Mouse (Mus musculus) adrenal gland, adult 18-20 months (tissue): Measurements from ENCODE around the gene Jmjd4. TPM values are rescaled to one million over a fixed set of nuclear protein-coding genes. Genes with fewer than 3 reads are reported as not detected.

Source experiments
- DNase-seq, 2 experiments: peaks; one replicate each; pipeline ENCODE4 v3.0.0; 2021 to 2022; ENCODE audit warnings: low spot score in 2 of 2
- total RNA-seq, 2 experiments: library from RNA; stranded (reverse); gene quantifications; 1 replicate in 1 of 2; 2 replicates in 1 of 2; pipeline ENCODE4 v1.2.3; 2021

Gene Jmjd4
- total RNA-seq, 2 experiments from 2014 or later, result 9.7 to 10.7 TPM

GRCm38 (mm10) chr11:59460459-59460858 is 10.6 kb downstream of the Jmjd4 start:
- DNase-seq, result no peak

GRCm38 (mm10) chr11:59471413-59472325 is 21.8 kb downstream of the Jmjd4 start:
- no peak for DNase-seq

GRCm38 (mm10) chr11:59472326-59472677 is 22.5 kb downstream of the Jmjd4 start, which contains the start of gene Zfp867:
Gene Zfp867 (minus strand): TSS chr11:59472474.
- peak; percentile 82 for DNase-seq

DNA sequence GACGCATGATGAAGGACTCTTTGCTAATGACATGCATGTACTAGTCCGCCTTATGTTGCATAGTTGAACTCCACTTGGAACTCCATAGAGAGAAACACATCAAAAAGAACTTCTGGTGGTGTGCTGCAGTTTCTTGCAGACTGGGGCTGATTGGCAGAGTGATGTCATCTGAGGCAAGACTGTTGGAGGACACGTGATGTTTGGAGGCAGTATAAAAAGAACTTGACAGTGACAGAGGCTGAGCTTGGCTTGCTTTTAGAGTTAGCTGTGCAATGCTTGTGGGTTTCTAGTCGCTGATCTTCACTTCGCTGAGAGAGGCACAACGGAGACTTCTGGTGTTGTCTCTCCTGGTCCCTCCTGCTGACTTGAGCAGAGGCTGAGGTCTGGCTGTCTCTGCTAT is 27.4 kb downstream of the Jmjd4 start:
- no peak for DNase-seq

DNA sequence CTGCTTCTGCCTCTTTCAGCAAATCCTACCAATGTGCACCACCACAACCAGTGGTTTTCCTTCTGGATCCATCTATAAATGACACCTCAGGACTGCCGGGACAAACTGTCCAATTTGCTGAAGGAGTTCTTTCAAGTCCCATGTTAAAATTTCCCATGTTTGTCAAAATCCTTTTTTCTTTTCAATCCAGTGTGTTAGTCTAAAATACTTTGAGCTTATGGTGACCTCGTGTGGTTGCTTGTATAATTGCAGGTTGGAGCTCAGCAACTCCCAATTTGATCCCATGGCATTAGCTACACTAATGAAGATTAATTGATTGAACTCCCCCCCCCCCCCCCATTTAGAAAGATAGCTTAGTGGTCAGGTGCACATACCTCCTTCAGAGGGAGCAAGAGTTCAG is 33.4 kb downstream of the Jmjd4 start:
- DNase-seq, result peak; percentile 29 to 37

GRCm38 (mm10) chr11:59485641-59486040 is 35.8 kb downstream of the Jmjd4 start:
- DNase-seq, result no peak

DNA sequence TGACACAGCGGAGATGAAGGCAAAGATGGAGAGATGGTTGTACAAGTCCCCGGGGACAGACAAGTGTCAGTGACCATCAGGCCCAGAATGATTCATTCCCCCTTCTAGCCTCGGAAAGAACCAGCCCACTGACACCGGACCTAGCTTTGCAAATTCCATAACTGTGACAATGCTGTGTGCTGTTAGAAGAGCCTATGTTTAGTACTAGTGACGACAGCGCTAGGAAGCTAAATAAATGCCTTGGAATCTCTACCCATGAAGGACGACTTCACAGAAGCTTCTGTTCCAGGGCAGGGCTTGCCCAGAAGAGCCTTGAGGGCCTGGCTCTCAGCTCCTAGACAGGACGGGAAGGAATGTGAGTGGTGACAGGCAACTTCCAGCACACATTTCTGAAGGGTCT is 36.4 kb downstream of the Jmjd4 start:
- DNase-seq, result no peak

DNA sequence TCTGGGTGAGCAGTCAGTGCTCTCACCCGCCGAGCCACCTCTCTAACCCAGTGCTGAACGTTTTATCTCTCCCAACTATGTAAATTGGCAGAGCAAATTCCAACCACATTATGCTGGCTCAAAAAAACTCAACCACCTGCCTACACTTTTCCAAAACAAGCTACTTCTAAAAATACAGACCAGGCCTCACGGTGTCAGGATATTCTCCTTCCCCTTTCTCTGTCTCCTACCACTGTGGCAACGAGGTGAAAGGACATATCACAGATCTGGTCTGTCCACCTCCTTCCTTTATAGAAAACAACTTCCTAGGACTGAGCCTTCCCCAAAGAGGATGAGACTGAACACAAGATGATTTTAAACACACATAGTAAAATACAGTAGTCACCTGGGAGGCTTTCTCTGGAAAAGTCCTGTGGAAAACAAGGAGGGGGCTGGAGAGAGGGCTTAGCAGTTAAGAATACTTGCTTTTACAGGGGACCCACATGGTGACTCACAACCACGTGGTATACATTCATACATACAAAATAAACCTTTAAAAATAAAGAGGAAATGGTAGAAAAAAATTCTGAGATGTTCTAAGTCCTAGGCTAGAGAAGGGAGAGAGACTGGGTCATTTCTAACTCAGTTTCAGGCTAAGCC is 46.9 kb downstream of the Jmjd4 start:
- no peak for DNase-seq

DNA sequence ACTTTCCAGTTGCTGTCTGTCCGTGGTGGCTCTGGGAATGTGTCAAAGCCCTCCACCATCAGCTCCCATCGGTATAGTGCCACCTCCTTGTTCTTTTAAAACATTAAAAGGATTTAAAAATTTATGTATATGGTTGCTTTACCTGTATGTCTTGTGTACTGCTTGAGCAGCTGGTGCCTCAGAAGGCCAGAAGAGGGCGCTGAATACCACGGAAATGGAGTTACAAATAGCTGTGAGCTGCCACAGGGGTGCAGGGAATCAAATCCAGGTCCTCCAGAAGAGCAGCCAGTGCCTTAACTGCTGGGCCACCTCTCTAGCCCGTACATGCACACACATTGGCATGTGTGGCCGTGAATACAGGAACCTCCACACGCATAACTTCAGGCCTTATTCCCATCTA is 47.9 kb downstream of the Jmjd4 start:
- no peak for DNase-seq

GRCm38 (mm10) chr11:59501978-59502700 is 52.3 kb downstream of the Jmjd4 start:
- no peak for DNase-seq

DNA sequence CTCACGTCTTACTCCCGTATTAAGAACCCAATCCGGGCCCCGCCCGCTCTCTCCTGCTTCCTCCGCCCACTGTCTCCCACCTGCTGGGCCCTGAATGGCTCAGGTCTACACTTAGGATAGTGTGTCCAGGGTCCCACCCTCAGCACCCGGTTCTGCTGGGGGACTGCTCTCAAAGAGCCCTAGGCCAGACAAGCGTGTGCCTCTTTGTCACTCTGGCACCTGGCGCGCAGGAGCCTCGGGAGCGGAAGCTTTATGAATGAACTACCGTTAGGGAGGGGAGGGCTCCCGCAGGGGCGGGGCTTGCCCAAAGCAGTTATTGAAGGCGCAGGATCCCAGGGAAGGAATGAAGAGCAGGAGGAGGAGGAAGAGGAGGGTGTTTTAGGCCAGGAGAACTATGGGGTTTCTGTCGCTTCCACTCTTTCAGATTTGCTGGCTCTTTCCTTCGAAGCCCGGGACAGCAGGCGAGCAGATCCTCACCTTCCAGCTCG is 55.5 kb downstream of the Jmjd4 start:
- DNase-seq, result peak; percentile 45 to 47

DNA sequence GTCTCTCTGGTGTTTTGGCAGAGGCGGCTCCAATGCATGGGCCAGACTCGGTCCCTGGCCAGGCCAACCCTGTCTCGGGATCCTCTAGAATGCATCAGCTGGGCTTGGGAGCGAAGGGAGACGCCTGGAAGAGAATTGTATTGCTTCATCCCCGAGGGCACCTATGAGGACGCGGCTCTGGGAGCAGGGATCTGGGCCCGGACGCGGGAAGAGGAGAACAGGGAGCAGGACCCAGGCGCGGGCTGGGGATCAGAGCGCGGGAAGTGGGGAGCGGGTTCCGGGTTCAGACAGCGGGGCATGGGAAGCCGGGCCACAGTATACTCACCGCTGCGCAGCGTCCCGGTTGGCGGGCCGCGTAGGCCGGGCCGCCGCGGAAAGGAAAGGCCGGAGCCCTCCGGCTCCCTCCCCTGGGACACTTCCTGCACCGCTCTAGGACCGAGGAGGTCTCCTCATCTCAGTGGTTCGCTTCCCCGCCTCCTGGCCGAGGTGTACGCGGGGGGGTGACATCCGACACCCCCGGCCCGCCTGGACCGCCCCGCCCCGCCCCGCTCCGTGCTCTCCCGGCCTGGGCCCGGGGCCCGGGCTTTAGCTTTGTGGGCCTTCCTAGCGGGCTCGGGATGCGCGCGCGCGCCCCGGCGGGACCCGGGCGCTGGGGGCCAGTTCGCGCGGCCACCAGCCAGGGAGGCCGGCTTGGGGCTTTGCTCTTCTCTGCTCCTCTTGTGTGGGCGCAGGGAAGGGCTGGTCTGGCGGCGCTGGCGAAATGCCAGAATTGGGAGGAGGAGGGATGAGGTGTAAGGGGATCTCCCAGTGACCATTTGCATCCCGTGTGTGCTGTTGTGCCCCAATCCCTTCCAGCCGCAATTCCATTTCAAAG is 56.2 kb downstream of the Jmjd4 start:
- DNase-seq, result peak; percentile 78

- no peak for DNase-seq
Observed at GRCm38 (mm10) chr11:59506713-59507074, 56.8 kb downstream of the Jmjd4 start.

Other genes with a start within 250 kb of the Jmjd4 start
- 10 to 100 TPM; 50.6 to 58.9 TPM for gene Mrpl55, start 247.6 kb upstream of the Jmjd4 start, total RNA-seq
- gene 2310033P09Rik, start 241.7 kb upstream of the Jmjd4 start, total RNA-seq, result 10 to 100 TPM; 20.4 to 27.1 TPM
- 100 to 1,000 TPM; 407 to 488 TPM for gene Arf1, start 221.8 kb upstream of the Jmjd4 start, total RNA-seq
- not detected for gene Wnt3a, start 159.3 kb upstream of the Jmjd4 start, total RNA-seq
- 1 to 10 TPM in 1 of 2 experiments, under 1 TPM in 1; 0.80 to 1.1 TPM for gene Wnt9a, start 143.1 kb upstream of the Jmjd4 start, total RNA-seq
- gene Prss38, start 74.4 kb upstream of the Jmjd4 start, total RNA-seq, result not detected
- gene Snap47, start 1.1 kb downstream of the Jmjd4 start, total RNA-seq, result 10 to 100 TPM; 72.5 to 92.1 TPM
- 1 to 10 TPM; 3.7 TPM for gene Zfp867, start 22.4 kb downstream of the Jmjd4 start, total RNA-seq
- gene Zkscan17, start 76.7 kb downstream of the Jmjd4 start, total RNA-seq, result 10 to 100 TPM; 13.7 to 15.5 TPM
- gene Nlrp3, start 91.5 kb downstream of the Jmjd4 start, total RNA-seq, result under 1 TPM; 0.96 to 0.99 TPM
- not detected for gene Olfr222, start 126.2 kb downstream of the Jmjd4 start, total RNA-seq
- not detected for gene Olfr223, start 143.2 kb downstream of the Jmjd4 start, total RNA-seq
- 100 to 1,000 TPM; 200 to 219 TPM for gene Mprip, start 211.3 kb downstream of the Jmjd4 start, total RNA-seq